In genomic region chr7:19119083-19119482, GRCm38 (mm10) we compare ENCODE assay signal across 10 mouse cellular contexts. TPM values are rescaled to one million over a fixed set of nuclear protein-coding genes. Genes with fewer than 3 reads are reported as not detected.
DNase-seq lines count a peak whose midpoint lies in the region; ATAC-seq lines count a peak whose summit lies in the region.
"Had no signal": no experiment of that assay in that cellular context is flagged by ENCODE, and none has a peak within 500 bp of the region (broad histone marks: within the 10 kb centered on the region; RNA-seq: fewer than 3 reads in every experiment).

No protein-coding gene starts in this region.

- peak; percentile 82 for DNase-seq in cerebellum, adult 9-10 months
- DNase-seq in cerebellum, postnatal 4 days (ENCODE audit: low spot score in 2 of 2): no peak
- peak; percentile 43 for DNase-seq in testis, postnatal 14 days (ENCODE audit: low spot score)
- DNase-seq in Muller cell, postnatal 12 days (ENCODE audit: inconsistent ontology term): no peak
- DNase-seq in left cerebral cortex, adult 11 months (ENCODE audit: low spot score): no peak

- peaks cover 9% of the 10 kb centered on the region for H3K9me3 ChIP-seq in megakaryocyte, embryonic 14.5 days
- peaks cover 8% of the 10 kb centered on the region for H3K9me3 ChIP-seq in liver, embryonic 12.5 days (replicated peaks)
- H3K9me3 ChIP-seq: embryonic facial prominence, embryonic 13.5 days had no signal

- peaks cover 10% of the 10 kb centered on the region for H3K36me3 ChIP-seq in megakaryocyte, embryonic 14.5 days (replicated peaks; ENCODE audit: low read length)
- H3K36me3 ChIP-seq in liver, embryonic 12.5 days: no peaks in the 10 kb centered on the region
- H3K36me3 ChIP-seq: embryonic facial prominence, embryonic 13.5 days had no signal

- peaks cover 31% of the 10 kb centered on the region for H3K4me1 ChIP-seq in megakaryocyte, embryonic 14.5 days
- peaks cover 29% of the 10 kb centered on the region for H3K4me1 ChIP-seq in liver, embryonic 12.5 days

- no peaks in the 10 kb centered on the region for H3K27me3 ChIP-seq in megakaryocyte, embryonic 14.5 days (replicated peaks)
- peaks cover 15% of the 10 kb centered on the region for H3K27me3 ChIP-seq in liver, embryonic 12.5 days (replicated peaks)

- H3K27ac ChIP-seq in liver, embryonic 12.5 days: no peak overlapping the region

- peak overlapping the region; percentile 97 for H3K4me3 ChIP-seq in megakaryocyte, embryonic 14.5 days (replicated peaks)
- H3K4me3 ChIP-seq in liver, embryonic 12.5 days: no peak overlapping the region

- ATAC-seq in megakaryocyte, adult 5-6 weeks (ENCODE audit: poor library complexity, severe bottlenecking): no peak
- peak; percentile 4; the same call in 1 of the 2 replicates for ATAC-seq in liver, embryonic 12.5 days

- 88% methylated on average over 8 of the region's 8 CpGs for WGBS in liver, embryonic 12.5 days (ENCODE audit: insufficient replicate concordance)

- peak overlapping the region; percentile 95 for H3K4me2 ChIP-seq in liver, embryonic 12.5 days

- H3K9ac ChIP-seq in liver, embryonic 12.5 days: no peak overlapping the region

RNA-seq across cellular contexts. Expression of gene Fbxo46, which starts 0.6 kb away (rescaled TPM):
- 28.9 and 35.0 TPM in 2 replicates for polyA plus RNA-seq in megakaryocyte, embryonic 14.5 days (2012; ENCODE audit: insufficient read depth, low replicate concordance)
- 1.5 and 1.9 TPM in 2 replicates for total RNA-seq in megakaryocyte, adult 5-6 weeks (2015)
- total RNA-seq in megakaryocyte, adult 5-6 weeks (2017): 6.5 and 6.9 TPM in 2 replicates
- 8.1 and 10.1 TPM in 2 replicates for polyA plus RNA-seq in liver, embryonic 12.5 days (2016; fragmentation: Nextera tagmentation; extraction: Ambion mirVana)

RNA-seq across cellular contexts. Expression of gene Gm4969, which starts 0.9 kb away (rescaled TPM):
- polyA plus RNA-seq in megakaryocyte, embryonic 14.5 days (2012; ENCODE audit: insufficient read depth, low replicate concordance): not detected in 2 replicates
- 0.05 TPM in 1 of 2 replicates, not detected in the other for total RNA-seq in megakaryocyte, adult 5-6 weeks (2015)
- 0.29 TPM in 1 of 2 replicates, not detected in the other for total RNA-seq in megakaryocyte, adult 5-6 weeks (2017)
- 0.55 and 0.66 TPM in 2 replicates for polyA plus RNA-seq in liver, embryonic 12.5 days (2016; fragmentation: Nextera tagmentation; extraction: Ambion mirVana)
- polyA plus RNA-seq: large intestine, adult 2 months had no signal

RNA-seq across cellular contexts. Expression of gene Six5, which starts 24.7 kb away (rescaled TPM):
- polyA plus RNA-seq in megakaryocyte, embryonic 14.5 days (2012; ENCODE audit: insufficient read depth, low replicate concordance): 11.5 and 23.2 TPM in 2 replicates
- 0.18 TPM in 1 of 2 replicates, not detected in the other for total RNA-seq in megakaryocyte, adult 5-6 weeks (2015)
- total RNA-seq in megakaryocyte, adult 5-6 weeks (2017): 0.04 and 0.07 TPM in 2 replicates
- polyA plus RNA-seq in liver, embryonic 12.5 days (2016; fragmentation: Nextera tagmentation; extraction: Ambion mirVana): 1.8 TPM in 2 replicates

RNA-seq across cellular contexts. Expression of gene Qpctl, which starts 30.0 kb away (rescaled TPM):
- 5.0 and 11.8 TPM in 2 replicates for polyA plus RNA-seq in megakaryocyte, embryonic 14.5 days (2012; ENCODE audit: insufficient read depth, low replicate concordance)
- 6.6 and 7.9 TPM in 2 replicates for total RNA-seq in megakaryocyte, adult 5-6 weeks (2015)
- total RNA-seq in megakaryocyte, adult 5-6 weeks (2017): 3.5 and 4.5 TPM in 2 replicates
- 4.9 and 5.5 TPM in 2 replicates for polyA plus RNA-seq in liver, embryonic 12.5 days (2016; fragmentation: Nextera tagmentation; extraction: Ambion mirVana)

RNA-seq across cellular contexts. Expression of gene Snrpd2, which starts 30.4 kb away (rescaled TPM):
- 50.5 and 69.4 TPM in 2 replicates for polyA plus RNA-seq in megakaryocyte, embryonic 14.5 days (2012; ENCODE audit: insufficient read depth, low replicate concordance)
- total RNA-seq in megakaryocyte, adult 5-6 weeks (2015): 44.2 and 53.7 TPM in 2 replicates
- 28.3 and 32.4 TPM in 2 replicates for total RNA-seq in megakaryocyte, adult 5-6 weeks (2017)
- polyA plus RNA-seq in liver, embryonic 12.5 days (2016; fragmentation: Nextera tagmentation; extraction: Ambion mirVana): 97.8 and 98.3 TPM in 2 replicates

Comparison
In these comparisons a context has a peak if more than half of its experiments do, and no peak if none do; other contexts are left out.
1. DNase-seq: peak in cerebellum, adult 9-10 months (single experiment) and testis, postnatal 14 days (single experiment); none in cerebellum, postnatal 4 days (0 of 2), Muller cell, postnatal 12 days (single experiment) and left cerebral cortex, adult 11 months (single experiment).